Mouse (Mus musculus) lung, postnatal 0 days (tissue): ENCODE measurements around the gene Gm7257. TPM values are rescaled to one million over a fixed set of nuclear protein-coding genes. Genes with fewer than 3 reads are reported as not detected.

Experiments
- ATAC-seq: fragments of 200-750 bp; cut with Nextera tagmentation; 2 replicates; pipeline ENCODE4 v1.8.0; 2017; ENCODE audit warnings: moderate library complexity
- DNase-seq: peaks from one replicate; pipeline ENCODE4 v3.0.0-alpha.2; 2016; ENCODE audit warnings: low spot score
- H3K27ac ChIP-seq: fragments of 300-500 bp; sonication (generic); 2 replicates; pipeline ENCODE4 v1.5.1; 2014; ENCODE audit warnings: antibody characterized with exemption, mild to moderate bottlenecking, low read length, mixed read lengths
- H3K27me3 ChIP-seq: fragments of 300-500 bp; sonication (generic); replicated peaks from 2 replicates; pipeline ENCODE4 v1.6.1; 2014; ENCODE audit warnings: low read length, mixed read lengths; ENCODE audit not compliant: insufficient read depth
- H3K36me3 ChIP-seq: fragments of 300-500 bp; sonication (generic); 2 replicates; pipeline ENCODE4 v1.6.1; 2014; ENCODE audit warnings: low read length, mixed read lengths; ENCODE audit not compliant: insufficient read depth
- H3K4me1 ChIP-seq: fragments of 300-500 bp; sonication (generic); 2 replicates; pipeline ENCODE4 v1.6.1; 2014; ENCODE audit warnings: antibody characterized with exemption, low read depth, low read length, mixed read lengths; ENCODE audit not compliant: insufficient read depth
- H3K4me2 ChIP-seq: fragments of 300-500 bp; sonication (generic); replicated peaks from 2 replicates; pipeline ENCODE4 v1.6.1; 2014; ENCODE audit warnings: low read depth, mild to moderate bottlenecking, low read length, moderate library complexity, mixed read lengths
- H3K4me3 ChIP-seq: fragments of 300-500 bp; sonication (generic); 2 replicates; pipeline ENCODE4 v1.5.1; 2014; ENCODE audit warnings: low read depth, low read length
- H3K9ac ChIP-seq: fragments of 300-500 bp; sonication (generic); replicated peaks from 2 replicates; pipeline ENCODE4 v1.6.1; 2014; ENCODE audit warnings: low read depth, mild to moderate bottlenecking
- H3K9me3 ChIP-seq: fragments of 300-500 bp; sonication (generic); 2 replicates; pipeline ENCODE4 v1.6.1; 2016; ENCODE audit warnings: low read length, mixed read lengths
- CTCF ChIP-seq: IDR thresholded peaks from 2 replicates; pipeline ENCODE4 v1.5.1; 2016; ENCODE audit warnings: antibody characterized with exemption, mild to moderate bottlenecking
- EP300 ChIP-seq: IDR thresholded peaks from 2 replicates; pipeline ENCODE4 v1.6.1; 2016; ENCODE audit warnings: antibody characterized with exemption, mild to moderate bottlenecking, control low read depth
- WGBS: fragments of 180-500 bp; shearing (Covaris S2); extraction: QIAGEN DNeasy Blood & Tissue Kit; methylation state at CpG from one replicate; pipeline ENCODE4 v1.1.7; 2014; 5-methylcytosine and 5-hydroxymethylcytosine counted together
- polyA plus RNA-seq: library from polyadenylated mRNA; unstranded; fragments of >200 nt; fragmentation: Nextera tagmentation; extraction: Ambion mirVana; gene quantifications from 2 replicates; pipeline ENCODE4 v1.2.1, GENCODE M21; 2015

Gene Gm7257
- polyA plus RNA-seq = not detected in 2 replicates

- no peak for ATAC-seq
- no peak for DNase-seq
- Histone ChIP-seq H3K36me3 (no peaks in the 10 kb centered on the region), H3K27ac (no peak within 1 kb of the TSS), H3K4me2 (no peak within 1 kb of the TSS), H3K4me3 (no peak within 1 kb of the TSS), H3K9me3 (no peaks in the 10 kb centered on the region), H3K9ac (no peak within 1 kb of the TSS), H3K4me1 (no peaks in the 10 kb centered on the region), H3K27me3 (no peaks in the 10 kb centered on the region)
- TF ChIP-seq EP300 = no peak
- TF ChIP-seq CTCF = no peak
- 74% methylated on average over 4 of the region's 4 CpGs for WGBS
These were observed at the start of gene Gm7257 for GRCm38 (mm10) chr9:36431584-36431983. Gene Gm7257 (plus strand): TSS chr9:36431884.

GRCm38 (mm10) chr9:36402991-36403390 lies 28.7 kb upstream of the Gm7257 start:
- Histone ChIP-seq H3K9ac (no peak overlapping the region), H3K27ac (no peak overlapping the region), H3K4me2 (no peak overlapping the region), H3K4me3 (no peak overlapping the region), H3K9me3 (peaks cover 2% of the 10 kb centered on the region; the same call in 1 of the 2 replicates), H3K27me3 (no peaks in the 10 kb centered on the region), H3K4me1 (no peaks in the 10 kb centered on the region), H3K36me3 (no peaks in the 10 kb centered on the region)
- WGBS = 44% methylated on average over 2 of the region's 2 CpGs
- no peak for ATAC-seq
- no peak for DNase-seq
- TF ChIP-seq EP300 (no peak), CTCF (no peak)

GRCm38 (mm10) chr9:36435051-36435764 lies 3.5 kb downstream of the Gm7257 start:
- Histone ChIP-seq H3K27me3 (no peaks in the 10 kb centered on the region), H3K36me3 (no peaks in the 10 kb centered on the region), H3K4me3 (no peak overlapping the region), H3K9ac (no peak overlapping the region), H3K27ac (no peak overlapping the region), H3K4me2 (no peak overlapping the region), H3K4me1 (no peaks in the 10 kb centered on the region), H3K9me3 (no peaks in the 10 kb centered on the region)
- no peak for TF ChIP-seq EP300
- TF ChIP-seq CTCF = no peak
- 54% methylated on average over 2 of the region's 2 CpGs for WGBS
- no peak for ATAC-seq
- no peak for DNase-seq

GRCm38 (mm10) chr9:36475338-36475737 lies 43.7 kb downstream of the Gm7257 start, which contains the start of gene Gm9513:
Gene Gm9513 (plus strand): TSS chr9:36475638.
- Histone ChIP-seq H3K27me3 (no peaks in the 10 kb centered on the region), H3K36me3 (no peaks in the 10 kb centered on the region), H3K27ac (no peak within 1 kb of the TSS), H3K4me1 (no peaks in the 10 kb centered on the region), H3K4me2 (no peak within 1 kb of the TSS), H3K4me3 (no peak within 1 kb of the TSS), H3K9me3 (no peaks in the 10 kb centered on the region), H3K9ac (no peak within 1 kb of the TSS)
- no peak for ATAC-seq
- TF ChIP-seq CTCF (no peak), EP300 (no peak)
- no peak for DNase-seq
- WGBS = 42% methylated on average over 3 of the region's 3 CpGs

Other genes with a start within 250 kb of the Gm7257 start
- gene Gm9513, start 43.8 kb downstream of the Gm7257 start, polyA plus RNA-seq = not detected in 2 replicates
- gene Gm5615, start 110.1 kb downstream of the Gm7257 start, polyA plus RNA-seq = not detected in 2 replicates
- gene Gm17689, start 150.8 kb downstream of the Gm7257 start, polyA plus RNA-seq = not detected in 2 replicates
- gene A630095E13Rik, start 211.5 kb downstream of the Gm7257 start, polyA plus RNA-seq = not detected in 2 replicates